Mouse (Mus musculus) kidney, postnatal 36 days (tissue): ENCODE data around the gene Ndufs2.

Experiments used
- DNase-seq, 2 experiments: peaks; one replicate each; pipeline ENCODE4 v3.0.0; 2021 to 2022; ENCODE audit warnings: mixed read lengths in 2 of 2

Gene Ndufs2

GRCm38 (mm10) chr1:171251594-171252324 is 571 bp upstream of the Ndufs2 start:
- DNase-seq, result peak; percentile 57 to 71

GRCm38 (mm10) chr1:171249913-171250600 is 1.1 kb downstream of the Ndufs2 start, which contains the start of gene Adamts4:
Gene Adamts4 (plus strand): TSS chr1:171250421.
- peak; percentile 41 to 58 for DNase-seq

GRCm38 (mm10) chr1:171248386-171249226 is 2.6 kb downstream of the Ndufs2 start:
- DNase-seq, result peak in 1 of 2 experiments; percentile 26

- DNase-seq, result peak in 1 of 2 experiments; percentile 42
Observed at GRCm38 (mm10) chr1:171247916-171248315, 3.3 kb downstream of the Ndufs2 start.

GRCm38 (mm10) chr1:171247453-171247841 is 3.7 kb downstream of the Ndufs2 start:
- no peak for DNase-seq

- peak; percentile 99 for DNase-seq
Observed at GRCm38 (mm10) chr1:171246709-171247452, 4.3 kb downstream of the Ndufs2 start.

GRCm38 (mm10) chr1:171245353-171245752 is 5.8 kb downstream of the Ndufs2 start:
- DNase-seq, result no peak

- peak; percentile 50 to 57 for DNase-seq
Observed at GRCm38 (mm10) chr1:171241952-171242351, 9.2 kb downstream of the Ndufs2 start.

GRCm38 (mm10) chr1:171240911-171241310 is 10.3 kb downstream of the Ndufs2 start:
- DNase-seq, result no peak

GRCm38 (mm10) chr1:171239992-171240744 is 11.0 kb downstream of the Ndufs2 start:
- DNase-seq, result peak; percentile 54 to 78

GRCm38 (mm10) chr1:171238463-171238862 is 12.7 kb downstream of the Ndufs2 start:
- DNase-seq, result peak; percentile 67 to 86

GRCm38 (mm10) chr1:171237438-171237837 is 13.8 kb downstream of the Ndufs2 start:
- peak in 1 of 2 experiments; percentile 50 for DNase-seq

GRCm38 (mm10) chr1:171235791-171236190 is 15.4 kb downstream of the Ndufs2 start:
- DNase-seq, result no peak

- DNase-seq, result no peak
Observed at GRCm38 (mm10) chr1:171234538-171234937, 16.6 kb downstream of the Ndufs2 start.

- DNase-seq, result no peak
Observed at GRCm38 (mm10) chr1:171234126-171234525, 17.1 kb downstream of the Ndufs2 start, which contains the start of gene Fcer1g. Gene Fcer1g (minus strand): TSS chr1:171234365.

- DNase-seq, result no peak
Observed at GRCm38 (mm10) chr1:171232800-171233730, 18.1 kb downstream of the Ndufs2 start.

GRCm38 (mm10) chr1:171232348-171232747 is 18.8 kb downstream of the Ndufs2 start:
- DNase-seq, result no peak

GRCm38 (mm10) chr1:171231844-171232243 is 19.3 kb downstream of the Ndufs2 start:
- DNase-seq, result no peak

GRCm38 (mm10) chr1:171230215-171230614 is 21.0 kb downstream of the Ndufs2 start:
- no peak for DNase-seq

GRCm38 (mm10) chr1:171229750-171230149 is 21.4 kb downstream of the Ndufs2 start:
- DNase-seq, result no peak
